Mouse (Mus musculus) myocyte (in vitro differentiated cells): ENCODE measurements at regions not wholly inside any gene's neighbourhood (a gene's known extent, or its start where the extent isn't known, plus 50 kb on each side); places are given as distances from the start of the nearest gene placed in this dataset.

Experiments
- H3K27me3 ChIP-seq: one replicate; pipeline ENCODE4 v1.6.1; 2011; ENCODE audit not compliant: control insufficient read depth, insufficient read depth, insufficient read length
- H3K36me3 ChIP-seq: one replicate; pipeline ENCODE4 v1.6.1; 2011; ENCODE audit not compliant: control insufficient read depth, insufficient read depth
- H3K4me2 ChIP-seq: one replicate; pipeline ENCODE4 v1.6.1; 2011; ENCODE audit warnings: low read depth, control low read depth
- H3K4me3 ChIP-seq: one replicate; pipeline ENCODE4 v1.5.1; 2011; ENCODE audit warnings: mild to moderate bottlenecking, control low read depth, moderate library complexity
- H3K79me2 ChIP-seq: one replicate; pipeline ENCODE4 v1.6.1; 2011; ENCODE audit not compliant: control insufficient read depth, insufficient read depth
- H3ac ChIP-seq: one replicate; pipeline ENCODE4 v1.6.1; 2011; ENCODE audit not compliant: control insufficient read depth, insufficient read length
- CEBPB ChIP-seq: IDR thresholded peaks from 2 replicates; pipeline ENCODE4 v1.6.1; 2011; ENCODE audit warnings: mild to moderate bottlenecking, moderate library complexity; ENCODE audit not compliant: poor library complexity, insufficient read depth, severe bottlenecking
- E2F4 ChIP-seq: IDR thresholded peaks from one replicate; pipeline ENCODE4 v1.6.1; 2011; ENCODE audit warnings: mild to moderate bottlenecking, control low read depth, moderate library complexity; ENCODE audit not compliant: insufficient read depth
- MAX ChIP-seq: IDR thresholded peaks from one replicate; pipeline ENCODE4 v1.6.1; 2011; ENCODE audit warnings: low read depth, mild to moderate bottlenecking, control low read depth
- MYOD1 ChIP-seq, 3 experiments: IDR thresholded peaks; one replicate each; pipeline ENCODE4 v1.6.1; 2011; ENCODE audit warnings: control low read depth in 2 of 3, low read depth in 2 of 3, mild to moderate bottlenecking in 2 of 3, moderate library complexity in 1 of 3; ENCODE audit not compliant: insufficient read length in 2 of 3, control insufficient read depth in 1 of 3
- MYOG ChIP-seq, 3 experiments: IDR thresholded peaks; one replicate each; pipeline ENCODE4 v1.6.1; 2011; ENCODE audit warnings: control low read depth in 2 of 3, low read depth in 2 of 3, mild to moderate bottlenecking in 2 of 3; ENCODE audit not compliant: insufficient read length in 2 of 3, control insufficient read depth in 1 of 3, insufficient read depth in 1 of 3
- POLR2A ChIP-seq: IDR thresholded peaks from one replicate; pipeline ENCODE4 v1.6.1; 2011; ENCODE audit warnings: low read depth, mild to moderate bottlenecking, control low read depth, moderate library complexity; ENCODE audit not compliant: insufficient read length
- POLR2AphosphoS2 ChIP-seq: IDR thresholded peaks from one replicate; pipeline ENCODE4 v1.6.1; 2011; ENCODE audit warnings: low read depth, control low read depth; ENCODE audit not compliant: insufficient read length
- REST ChIP-seq: IDR thresholded peaks from one replicate; pipeline ENCODE4 v1.6.1; 2011; ENCODE audit warnings: mild to moderate bottlenecking, control low read depth, moderate library complexity; ENCODE audit not compliant: insufficient read depth, insufficient read length
- SRF ChIP-seq: IDR thresholded peaks from one replicate; pipeline ENCODE4 v1.6.1; 2011; ENCODE audit warnings: low read depth; ENCODE audit not compliant: control insufficient read depth, insufficient read length
- TCF12 ChIP-seq: IDR thresholded peaks from one replicate; pipeline ENCODE4 v1.6.1; 2011; ENCODE audit warnings: mild to moderate bottlenecking, control low read depth; ENCODE audit not compliant: poor library complexity, insufficient read depth, severe bottlenecking
- TCF3 ChIP-seq: IDR thresholded peaks from one replicate; pipeline ENCODE4 v1.6.1; 2011; ENCODE audit warnings: low read depth, control low read depth; ENCODE audit not compliant: insufficient read length
- USF1 ChIP-seq: IDR thresholded peaks from one replicate; pipeline ENCODE4 v1.6.1; 2011; ENCODE audit warnings: low read depth, mild to moderate bottlenecking, control low read depth, moderate library complexity

DNA sequence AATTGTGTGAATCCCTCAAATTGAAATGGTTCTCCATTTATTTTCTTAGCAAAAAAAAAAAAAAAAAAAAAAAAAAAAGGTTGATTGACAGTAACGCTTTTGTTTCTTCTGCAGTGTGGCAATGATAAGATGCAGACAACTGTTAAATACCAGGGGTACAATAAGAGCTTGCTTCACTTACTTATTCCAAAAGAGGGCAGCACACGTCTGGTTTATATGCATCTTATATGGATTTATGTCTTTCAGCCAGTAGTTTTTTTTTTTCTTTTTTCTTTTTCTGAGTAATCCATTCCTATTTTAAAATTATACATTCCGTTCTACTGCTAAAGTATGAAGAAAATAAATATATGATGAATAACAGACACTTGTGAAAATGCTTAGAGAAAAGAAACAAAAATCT is 185.6 kb upstream of the Itga1 start:
- Histone ChIP-seq H3K36me3 (no peaks in the 10 kb centered on the region), H3K4me2 (no peak overlapping the region), H3K4me3 (no peak overlapping the region)

GRCm38 (mm10) chr13:115266164-115266563 is 164.4 kb upstream of the Itga1 start:
- H3K4me2 ChIP-seq = no peak overlapping the region
- no peaks in the 10 kb centered on the region for H3K79me2 ChIP-seq
- H3K36me3 ChIP-seq = no peaks in the 10 kb centered on the region
- TF ChIP-seq REST = no peak
- TF ChIP-seq E2F4 = no peak
- no peak for TF ChIP-seq POLR2A
- TF ChIP-seq TCF3 = no peak
- TF ChIP-seq MAX = no peak
- no peak for TF ChIP-seq TCF12
- no peak for TF ChIP-seq SRF
- no peak for TF ChIP-seq POLR2AphosphoS2
- no peak for TF ChIP-seq MYOD1 (IDR thresholded peaks at IDR 0.05; ENCODE audit: control insufficient read depth in 1 of 3, insufficient read length in 2 of 3, low read depth in 2 of 3)
- TF ChIP-seq CEBPB = no peak
- no peaks in the 10 kb centered on the region for H3K27me3 ChIP-seq
- no peak overlapping the region for H3K4me3 ChIP-seq
- no peak overlapping the region for H3ac ChIP-seq

More for the DNA sequence above, 185.6 kb upstream of the Itga1 start:
- no peak for TF ChIP-seq POLR2A
- TF ChIP-seq MYOD1 (IDR thresholded peaks at IDR 0.05; ENCODE audit: control insufficient read depth in 1 of 3, insufficient read length in 2 of 3, low read depth in 2 of 3) = no peak
- TF ChIP-seq REST = no peak
- TF ChIP-seq POLR2AphosphoS2 = no peak
- no peak for TF ChIP-seq SRF
- TF ChIP-seq MYOG (IDR thresholded peaks at IDR 0.05; ENCODE audit: control insufficient read depth in 1 of 3, insufficient read depth in 1 of 3, insufficient read length in 2 of 3, low read depth in 2 of 3) = no peak
- TF ChIP-seq TCF3 = no peak
- TF ChIP-seq TCF12 = no peak
- no peak for TF ChIP-seq MAX
- TF ChIP-seq CEBPB = no peak
- no peak for TF ChIP-seq USF1
- TF ChIP-seq E2F4 = no peak
- H3K27me3 ChIP-seq = no peaks in the 10 kb centered on the region
- no peaks in the 10 kb centered on the region for H3K79me2 ChIP-seq
- H3ac ChIP-seq = no peak overlapping the region

GRCm38 (mm10) chr13:115257345-115257744 is 155.6 kb upstream of the Itga1 start:
- Histone ChIP-seq H3K79me2 (no peaks in the 10 kb centered on the region), H3K36me3 (no peaks in the 10 kb centered on the region), H3ac (no peak overlapping the region), H3K4me2 (no peak overlapping the region), H3K4me3 (no peak overlapping the region), H3K27me3 (no peaks in the 10 kb centered on the region)
- TF ChIP-seq CEBPB (no peak), SRF (no peak), MAX (no peak), POLR2A (no peak), POLR2AphosphoS2 (no peak), TCF12 (no peak), MYOD1 (IDR thresholded peaks at IDR 0.05; ENCODE audit: control insufficient read depth in 1 of 3, insufficient read length in 2 of 3, low read depth in 2 of 3) (no peak), E2F4 (no peak)

- Histone ChIP-seq H3K27me3 (no peaks in the 10 kb centered on the region), H3K79me2 (no peaks in the 10 kb centered on the region), H3K36me3 (no peaks in the 10 kb centered on the region), H3K4me3 (no peak overlapping the region), H3ac (no peak overlapping the region), H3K4me2 (no peak overlapping the region)
- TF ChIP-seq CEBPB (no peak), MYOD1 (IDR thresholded peaks at IDR 0.05; ENCODE audit: control insufficient read depth in 1 of 3, insufficient read length in 2 of 3, low read depth in 2 of 3) (no peak), REST (no peak), TCF12 (no peak), MAX (no peak), USF1 (no peak), MYOG (IDR thresholded peaks at IDR 0.05; ENCODE audit: control insufficient read depth in 1 of 3, insufficient read depth in 1 of 3, insufficient read length in 2 of 3, low read depth in 2 of 3) (no peak)
These were observed 150.8 kb upstream of the Itga1 start for GRCm38 (mm10) chr13:115252541-115252940.

- H3ac ChIP-seq = no peak overlapping the region
- no peak overlapping the region for H3K4me2 ChIP-seq
- H3K79me2 ChIP-seq = no peaks in the 10 kb centered on the region
- no peaks in the 10 kb centered on the region for H3K36me3 ChIP-seq
- H3K4me3 ChIP-seq = no peak overlapping the region
- H3K27me3 ChIP-seq = peaks cover 5% of the 10 kb centered on the region
- TF ChIP-seq MYOG (IDR thresholded peaks at IDR 0.05; ENCODE audit: control insufficient read depth in 1 of 3, insufficient read depth in 1 of 3, insufficient read length in 2 of 3, low read depth in 2 of 3) (no peak), TCF12 (no peak), TCF3 (no peak), MYOD1 (IDR thresholded peaks at IDR 0.05; ENCODE audit: control insufficient read depth in 1 of 3, insufficient read length in 2 of 3, low read depth in 2 of 3) (no peak), SRF (no peak), CEBPB (no peak), MAX (no peak), USF1 (no peak)
These were observed 130.2 kb upstream of the Itga1 start for GRCm38 (mm10) chr13:115231981-115232380.
